Mouse (Mus musculus) urinary bladder, postnatal 25 days (tissue): ENCODE results near the gene Olfr58.
"Not testable (repeated sequence)": the region's sequence is repeated elsewhere in the genome, so short reads cannot be mapped to it uniquely, and the experiment has no call there.

Source experiments
- DNase-seq: peaks from one replicate; pipeline ENCODE4 v3.0.0; 2022; ENCODE audit warnings: low spot score

Gene Olfr58

GRCm38 (mm10) chr9:19779983-19780382, at the start of gene Olfr58:
Gene Olfr58, plus strand, starts transcription at chr9:19780283.
- no peak for DNase-seq

DNA sequence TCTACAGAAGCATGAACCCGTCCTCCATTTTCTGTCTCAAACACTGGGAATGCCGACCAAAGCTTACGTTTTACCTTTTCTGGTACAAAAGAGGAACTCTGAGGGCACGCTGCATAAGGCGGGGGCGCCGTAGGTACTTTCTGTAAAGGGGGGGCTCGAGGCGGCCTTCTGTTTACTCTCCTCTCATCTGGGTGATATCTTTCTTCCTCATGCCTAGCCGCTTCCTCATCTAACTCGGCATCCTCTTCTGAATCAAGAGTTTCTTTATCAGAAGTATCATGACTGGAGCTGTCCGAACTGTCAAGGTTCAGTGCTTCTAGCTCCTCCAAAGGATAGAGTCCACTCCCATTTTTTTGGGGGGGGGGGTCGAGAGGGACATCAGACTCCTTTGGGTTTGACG, 10.9 kb upstream of the Olfr58 start:
- DNase-seq = no peak

- no peak for DNase-seq
These were observed 10.4 kb upstream of the Olfr58 start for GRCm38 (mm10) chr9:19769701-19770100.

DNA sequence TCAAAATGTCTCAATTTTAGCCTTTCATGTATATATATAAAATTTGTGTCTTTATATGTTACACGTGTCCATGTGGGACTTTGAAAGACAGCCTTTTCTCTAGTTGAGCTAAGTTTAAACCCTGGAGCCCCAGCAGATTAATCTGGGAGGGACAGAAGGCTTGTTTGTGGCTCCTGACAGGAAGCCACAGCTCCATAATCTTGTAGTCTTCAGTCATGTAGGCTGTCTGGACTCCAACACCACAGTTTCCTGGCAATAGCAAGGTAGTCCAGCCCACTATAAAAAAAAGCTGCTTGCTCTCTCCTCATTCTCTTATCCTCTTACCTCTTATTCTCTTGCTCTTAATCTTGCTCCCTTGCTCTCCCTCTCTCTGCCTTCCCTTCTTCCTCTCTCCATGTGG, 22.9 kb downstream of the Olfr58 start:
- no peak for DNase-seq

DNA sequence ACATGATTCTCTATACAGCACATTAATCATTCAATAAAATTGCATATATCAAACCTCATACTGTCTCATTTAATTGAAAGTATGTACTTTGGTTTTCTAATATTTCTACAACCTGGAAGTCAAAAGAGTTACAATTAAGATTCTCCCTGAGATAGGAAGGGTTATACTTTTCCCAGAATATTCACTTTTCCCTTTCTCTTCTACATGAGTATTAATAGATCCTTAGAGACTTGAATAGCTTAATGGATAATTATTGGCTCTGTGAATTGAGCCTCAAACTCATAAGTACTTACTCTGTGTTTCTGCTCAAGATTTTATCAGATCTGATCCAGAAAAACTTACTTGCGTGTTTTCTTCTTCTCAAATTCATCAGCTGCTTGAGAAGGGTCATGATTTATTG, 24.5 kb downstream of the Olfr58 start, which contains the start of gene Olfr859:
Olfr859 (plus strand) TSS at position 301 of the 400 bp plus-strand sequence.
- DNase-seq = not testable (repeated sequence)
